Mouse (Mus musculus): Measurements from ENCODE around the gene Fam163a. TPM values are rescaled to one million over a fixed set of nuclear protein-coding genes. Genes with fewer than 3 reads are reported as not detected.

Fam163a gene
- total and polyA plus RNA-seq, 2 experiments from 2014 or later = 5.2 to 6.9 TPM

- H3K4me2 ChIP-seq (ENCODE audit: low read depth) = no peak overlapping the region
- no peaks in the 10 kb centered on the region for H3K4me1 ChIP-seq (ENCODE audit: insufficient read depth)
- no peaks in the 10 kb centered on the region for H3K36me3 ChIP-seq (ENCODE audit: insufficient read depth)
- H3K27me3 ChIP-seq (ENCODE audit: insufficient read depth, low read length) = no peaks in the 10 kb centered on the region
- no peak for TF ChIP-seq CTCF (IDR thresholded peaks at IDR 0.05; ENCODE audit: low read depth)
- DNase-seq (no peak), ATAC-seq (no peak)
- no peak overlapping the region for H3K9ac ChIP-seq
- 76% methylated on average over 8 of the region's 8 CpGs for WGBS
- H3K27ac ChIP-seq (ENCODE audit: low read depth, low read length) = no peak overlapping the region
- H3K9me3 ChIP-seq (ENCODE audit: low read length) = no peaks in the 10 kb centered on the region
- no peak overlapping the region for H3K4me3 ChIP-seq (ENCODE audit: low read depth, low read length)
These were observed 115.3 kb downstream of the Fam163a start for GRCm38 (mm10) chr1:156089561-156089960.

DNA sequence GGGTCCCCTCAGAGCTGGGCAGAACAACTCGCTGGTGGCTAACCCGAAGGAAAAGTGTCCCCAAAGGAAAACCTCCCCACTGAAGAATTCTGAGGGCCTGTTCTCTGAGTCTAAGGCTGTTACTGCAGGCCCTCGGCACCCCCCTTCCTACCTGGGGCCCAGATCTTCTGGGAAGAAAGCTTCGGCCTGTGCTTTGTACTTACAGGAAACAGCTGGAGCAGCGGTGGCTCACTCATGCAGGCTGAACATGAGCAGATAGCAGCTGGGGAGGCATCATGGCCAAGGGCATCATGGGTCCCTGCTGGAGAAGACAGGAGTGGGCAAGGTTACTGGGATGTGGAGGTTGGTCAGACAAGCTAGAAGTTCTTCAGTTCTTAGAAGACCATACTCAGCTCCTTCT lies 117.2 kb downstream of the Fam163a start:
- DNase-seq = no peak
- TF ChIP-seq CTCF (IDR thresholded peaks at IDR 0.05; ENCODE audit: low read depth) = no peak
- Histone ChIP-seq H3K9me3 (ENCODE audit: low read length) (no peaks in the 10 kb centered on the region), H3K9ac (no peak overlapping the region), H3K4me1 (ENCODE audit: insufficient read depth) (no peaks in the 10 kb centered on the region), H3K4me2 (ENCODE audit: low read depth) (no peak overlapping the region), H3K27ac (ENCODE audit: low read depth, low read length) (no peak overlapping the region), H3K27me3 (ENCODE audit: insufficient read depth, low read length) (no peaks in the 10 kb centered on the region), H3K4me3 (ENCODE audit: low read depth, low read length) (no peak overlapping the region), H3K36me3 (ENCODE audit: insufficient read depth) (no peaks in the 10 kb centered on the region)
- 84% methylated on average over 5 of the region's 5 CpGs for WGBS
- no peak for ATAC-seq

GRCm38 (mm10) chr1:156085770-156086169 lies 119.1 kb downstream of the Fam163a start:
- 59% methylated on average over 5 of the region's 5 CpGs for WGBS

DNA sequence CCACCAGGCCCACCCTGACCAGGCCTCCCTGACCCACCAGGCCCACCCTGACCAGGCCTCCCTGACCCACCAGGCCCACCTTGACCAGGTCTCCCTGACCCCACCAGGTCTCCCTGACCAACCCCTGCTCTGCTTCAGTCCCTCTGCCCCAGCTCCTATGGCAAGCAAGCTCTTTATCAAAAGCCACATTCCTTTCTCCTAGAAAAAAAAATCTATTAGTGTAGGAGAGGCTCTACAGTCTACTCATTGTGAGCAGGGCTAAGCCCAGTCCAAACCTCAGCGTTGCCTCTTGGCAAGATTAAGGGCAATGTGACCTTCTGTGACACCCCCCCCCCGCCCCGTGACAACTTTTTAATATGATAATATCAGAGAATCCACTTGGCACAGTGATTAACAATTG lies 120.2 kb downstream of the Fam163a start:
- no peaks in the 10 kb centered on the region for H3K36me3 ChIP-seq (ENCODE audit: insufficient read depth)
- WGBS = 70% methylated on average over 3 of the region's 3 CpGs
- ATAC-seq = no peak
- no peaks in the 10 kb centered on the region for H3K4me1 ChIP-seq (ENCODE audit: insufficient read depth)
- no peak overlapping the region for H3K4me3 ChIP-seq (ENCODE audit: low read depth, low read length)
- TF ChIP-seq CTCF (IDR thresholded peaks at IDR 0.05; ENCODE audit: low read depth) = no peak
- no peak for DNase-seq
- H3K9ac ChIP-seq = no peak overlapping the region
- H3K27ac ChIP-seq (ENCODE audit: low read depth, low read length) = no peak overlapping the region
- H3K9me3 ChIP-seq (ENCODE audit: low read length) = no peaks in the 10 kb centered on the region
- H3K27me3 ChIP-seq (ENCODE audit: insufficient read depth, low read length) = no peaks in the 10 kb centered on the region
- no peak overlapping the region for H3K4me2 ChIP-seq (ENCODE audit: low read depth)

More at GRCm38 (mm10) chr1:156085770-156086169, 119.1 kb downstream of the Fam163a start:
- H3K4me1 ChIP-seq (ENCODE audit: insufficient read depth) = no peaks in the 10 kb centered on the region
- peak; percentile 97 for TF ChIP-seq CTCF (IDR thresholded peaks at IDR 0.05; ENCODE audit: low read depth)
- no peak overlapping the region for H3K9ac ChIP-seq
- H3K36me3 ChIP-seq (ENCODE audit: insufficient read depth) = no peaks in the 10 kb centered on the region
- no peaks in the 10 kb centered on the region for H3K27me3 ChIP-seq (ENCODE audit: insufficient read depth, low read length)
- DNase-seq (peak; percentile 84), ATAC-seq (peak; percentile 66; the same call in 1 of the 2 replicates)
- no peak overlapping the region for H3K27ac ChIP-seq (ENCODE audit: low read depth, low read length)
- H3K9me3 ChIP-seq (ENCODE audit: low read length) = no peaks in the 10 kb centered on the region
- no peak overlapping the region for H3K4me2 ChIP-seq (ENCODE audit: low read depth)
- H3K4me3 ChIP-seq (ENCODE audit: low read depth, low read length) = no peak overlapping the region

GRCm38 (mm10) chr1:156077655-156078054 lies 127.2 kb downstream of the Fam163a start:
- H3K4me2 ChIP-seq (ENCODE audit: low read depth) = no peak overlapping the region
- H3K9me3 ChIP-seq (ENCODE audit: low read length) = no peaks in the 10 kb centered on the region
- no peak overlapping the region for H3K27ac ChIP-seq (ENCODE audit: low read depth, low read length)
- 74% methylated on average over 3 of the region's 3 CpGs for WGBS
- no peak for ATAC-seq
- no peak for TF ChIP-seq CTCF (IDR thresholded peaks at IDR 0.05; ENCODE audit: low read depth)
- H3K36me3 ChIP-seq (ENCODE audit: insufficient read depth) = no peaks in the 10 kb centered on the region
- no peaks in the 10 kb centered on the region for H3K27me3 ChIP-seq (ENCODE audit: insufficient read depth, low read length)
- H3K9ac ChIP-seq = no peak overlapping the region
- DNase-seq = no peak
- no peaks in the 10 kb centered on the region for H3K4me1 ChIP-seq (ENCODE audit: insufficient read depth)
- H3K4me3 ChIP-seq (ENCODE audit: low read depth, low read length) = no peak overlapping the region

DNA sequence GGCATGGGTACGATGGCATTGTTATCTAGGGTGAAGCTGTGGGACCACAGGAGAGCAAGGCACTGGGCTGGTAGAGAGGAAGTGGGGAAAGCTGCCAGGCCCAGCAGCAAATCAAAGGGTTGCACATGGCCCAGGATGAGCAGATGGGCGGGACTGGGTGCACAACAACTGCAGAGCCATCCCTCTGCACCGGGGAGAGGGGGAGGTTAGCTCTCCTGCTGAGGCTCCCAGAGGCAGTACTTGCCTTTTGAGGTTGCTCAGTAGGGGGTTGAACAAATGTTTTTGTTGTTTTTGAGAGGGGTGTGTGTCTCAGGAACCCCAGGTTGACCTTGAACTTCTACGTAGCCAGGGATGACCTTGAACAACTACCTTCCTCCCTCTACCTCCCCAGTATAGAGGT lies 128.4 kb downstream of the Fam163a start:
- ATAC-seq = no peak
- H3K9ac ChIP-seq = no peak overlapping the region
- TF ChIP-seq CTCF (IDR thresholded peaks at IDR 0.05; ENCODE audit: low read depth) = no peak
- H3K9me3 ChIP-seq (ENCODE audit: low read length) = no peaks in the 10 kb centered on the region
- DNase-seq = no peak
- no peak overlapping the region for H3K4me2 ChIP-seq (ENCODE audit: low read depth)
- no peaks in the 10 kb centered on the region for H3K36me3 ChIP-seq (ENCODE audit: insufficient read depth)
- 67% methylated on average over 4 of the region's 4 CpGs for WGBS
- no peaks in the 10 kb centered on the region for H3K27me3 ChIP-seq (ENCODE audit: insufficient read depth, low read length)
- H3K27ac ChIP-seq (ENCODE audit: low read depth, low read length) = no peak overlapping the region
- no peak overlapping the region for H3K4me3 ChIP-seq (ENCODE audit: low read depth, low read length)
- H3K4me1 ChIP-seq (ENCODE audit: insufficient read depth) = no peaks in the 10 kb centered on the region

- Histone ChIP-seq H3K36me3 (ENCODE audit: insufficient read depth) (no peaks in the 10 kb centered on the region), H3K4me3 (ENCODE audit: low read depth, low read length) (no peak overlapping the region), H3K27me3 (ENCODE audit: insufficient read depth, low read length) (no peaks in the 10 kb centered on the region), H3K9ac (no peak overlapping the region), H3K4me2 (ENCODE audit: low read depth) (no peak overlapping the region), H3K27ac (ENCODE audit: low read depth, low read length) (no peak overlapping the region), H3K9me3 (ENCODE audit: low read length) (no peaks in the 10 kb centered on the region), H3K4me1 (ENCODE audit: insufficient read depth) (no peaks in the 10 kb centered on the region)
- WGBS = 81% methylated on average over 8 of the region's 8 CpGs
- no peak for TF ChIP-seq CTCF (IDR thresholded peaks at IDR 0.05; ENCODE audit: low read depth)
- no peak for DNase-seq
- ATAC-seq = no peak
These were observed 130.3 kb downstream of the Fam163a start for GRCm38 (mm10) chr1:156074575-156074974.
